Mouse (Mus musculus) embryonic facial prominence, embryonic 11.5 days (tissue): ENCODE results near the gene Iqgap3. TPM values are rescaled to one million over a fixed set of nuclear protein-coding genes. Genes with fewer than 3 reads are reported as not detected.

ENCODE experiments used
- ATAC-seq: fragments of 200-750 bp; cut with Nextera tagmentation; replicated peaks from 2 replicates; pipeline ENCODE4 v1.8.0; 2017; ENCODE audit warnings: low read depth; ENCODE audit not compliant: insufficient number of reproducible peaks, low FRiP score, low TSS enrichment
- DNase-seq: peaks from one replicate; pipeline ENCODE4 v3.0.0-alpha.2; 2015; ENCODE audit warnings: low spot score
- H3K27ac ChIP-seq: fragments of 300-500 bp; sonication (generic); replicated peaks from 2 replicates; pipeline ENCODE4 v1.5.1; 2014; ENCODE audit warnings: mild to moderate bottlenecking, low read depth, low read length, control low read depth
- H3K27me3 ChIP-seq: fragments of 300-500 bp; sonication (generic); 2 replicates; pipeline ENCODE4 v1.6.1; 2014; ENCODE audit warnings: mild to moderate bottlenecking, low read length, moderate library complexity, mixed read lengths; ENCODE audit not compliant: control insufficient read depth, insufficient read depth
- H3K36me3 ChIP-seq: fragments of 300-500 bp; sonication (generic); replicated peaks from 2 replicates; pipeline ENCODE4 v1.6.1; 2014; ENCODE audit warnings: low read depth, mild to moderate bottlenecking, low read length, moderate library complexity, mixed read lengths; ENCODE audit not compliant: control insufficient read depth, insufficient read depth
- H3K4me1 ChIP-seq: fragments of 300-500 bp; sonication (generic); 2 replicates; pipeline ENCODE4 v1.6.1; 2014; ENCODE audit warnings: low read length, mixed read lengths; ENCODE audit not compliant: control insufficient read depth, insufficient read depth
- H3K4me2 ChIP-seq: fragments of 300-500 bp; sonication (generic); 2 replicates; pipeline ENCODE4 v1.6.1; 2014; ENCODE audit warnings: low read depth, mild to moderate bottlenecking, control low read depth, low read length, moderate library complexity
- H3K4me3 ChIP-seq: fragments of 300-500 bp; sonication (generic); 2 replicates; pipeline ENCODE4 v1.5.1; 2014; ENCODE audit warnings: low read depth, low read length, control low read depth
- H3K9ac ChIP-seq: fragments of 300-500 bp; sonication (generic); replicated peaks from 2 replicates; pipeline ENCODE4 v1.6.1; 2014; ENCODE audit warnings: mild to moderate bottlenecking, control low read depth, low read length
- H3K9me3 ChIP-seq: fragments of 300-500 bp; sonication (generic); replicated peaks from 2 replicates; pipeline ENCODE4 v1.6.1; 2016; ENCODE audit warnings: mild to moderate bottlenecking, low read length, inconsistent platforms, mixed read lengths; ENCODE audit not compliant: control insufficient read depth
- WGBS: fragments of 180-500 bp; shearing (Covaris S2); extraction: QIAGEN DNeasy Blood & Tissue Kit; methylation state at CpG from one replicate; pipeline ENCODE4 v1.1.7; 2014; 5-methylcytosine and 5-hydroxymethylcytosine counted together
- polyA plus RNA-seq: library from polyadenylated mRNA; unstranded; fragments of >200 nt; fragmentation: Nextera tagmentation; extraction: Ambion mirVana; gene quantifications from 2 replicates; pipeline ENCODE4 v1.2.1, GENCODE M21; 2014

Gene Iqgap3
- polyA plus RNA-seq, 1 experiment from 2014 or later = 17.8 TPM

DNA sequence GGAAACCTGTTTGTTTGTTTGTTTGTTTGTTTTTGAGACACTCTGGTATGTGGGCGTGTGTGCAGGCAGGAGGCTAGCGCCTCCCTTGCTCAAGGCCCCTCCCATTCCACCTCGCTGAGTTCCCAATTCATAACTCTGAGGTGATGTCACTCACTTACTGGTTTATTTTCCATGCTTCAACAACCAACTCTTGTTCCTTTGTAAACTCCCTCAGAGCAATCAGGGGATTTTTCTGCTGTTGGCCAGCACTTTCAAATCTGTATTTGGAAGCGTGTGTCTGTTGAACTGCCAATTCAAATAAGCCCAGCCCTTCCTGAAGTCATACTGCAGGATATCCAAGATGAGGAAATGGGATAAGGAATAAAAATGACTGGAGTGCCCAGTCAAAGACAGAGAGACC is 892 bp downstream of the Iqgap3 start:
- H3K27ac ChIP-seq = no peak overlapping the region

DNA sequence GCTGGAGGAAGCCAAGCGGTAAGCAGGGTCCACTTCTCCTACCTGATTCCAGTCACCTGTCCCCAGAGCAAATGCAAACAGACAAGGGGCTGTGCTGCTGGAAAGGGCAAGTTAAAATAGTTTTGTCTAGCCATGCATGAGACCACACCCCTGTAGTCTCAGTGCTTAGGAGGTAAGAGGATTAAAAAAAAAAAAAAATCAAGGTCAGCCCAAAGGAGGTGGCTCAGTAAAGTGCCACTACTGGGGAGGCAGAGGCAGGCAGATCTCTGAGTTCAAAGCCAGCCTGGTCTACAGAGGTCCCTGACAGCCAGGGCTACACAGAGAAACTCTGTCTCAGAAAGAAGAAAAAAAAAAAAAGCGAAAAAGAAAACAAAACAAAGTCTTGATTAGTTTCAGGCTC is 2.2 kb downstream of the Iqgap3 start:
- WGBS = 94% methylated on average over 2 of the region's 2 CpGs
- no peak for ATAC-seq
- DNase-seq = no peak
- H3K4me2 ChIP-seq = no peak overlapping the region
- no peak overlapping the region for H3K27ac ChIP-seq
- no peaks in the 10 kb centered on the region for H3K4me1 ChIP-seq
- H3K36me3 ChIP-seq = no peaks in the 10 kb centered on the region
- no peak overlapping the region for H3K4me3 ChIP-seq
- no peaks in the 10 kb centered on the region for H3K9me3 ChIP-seq
- H3K9ac ChIP-seq = no peak overlapping the region
- H3K27me3 ChIP-seq = no peaks in the 10 kb centered on the region

More for the DNA sequence above, 892 bp downstream of the Iqgap3 start:
- Histone ChIP-seq H3K4me2 (peak overlapping the region; percentile 52), H3K27me3 (no peaks in the 10 kb centered on the region), H3K4me3 (peak overlapping the region; percentile 62), H3K9ac (peak overlapping the region; percentile 67; the same call in 1 of the 2 replicates), H3K9me3 (no peaks in the 10 kb centered on the region), H3K4me1 (no peaks in the 10 kb centered on the region), H3K36me3 (no peaks in the 10 kb centered on the region)
- peak; percentile 18 for DNase-seq
- no peak for ATAC-seq
- 17% methylated on average over 4 of the region's 4 CpGs for WGBS

DNA sequence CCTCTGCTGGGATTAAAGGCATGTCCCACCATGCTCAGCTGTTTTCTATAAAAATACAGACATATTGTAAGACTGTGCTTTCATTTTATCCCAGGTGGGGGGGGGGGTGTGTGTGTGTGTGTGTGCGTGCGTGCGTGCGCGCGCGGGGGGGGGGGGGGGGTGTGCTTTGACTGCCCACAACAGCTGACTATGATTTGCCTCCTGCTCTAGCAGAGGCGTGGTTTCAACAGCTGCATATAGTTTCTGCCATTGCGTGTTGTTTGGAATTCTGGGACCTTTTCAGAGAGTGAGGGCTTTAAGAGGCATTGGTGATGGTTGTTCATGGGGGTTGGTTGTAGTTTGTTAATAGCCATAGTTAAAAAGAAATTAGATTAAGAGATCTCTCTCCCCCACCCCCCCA is 3.7 kb downstream of the Iqgap3 start:
- Histone ChIP-seq H3K9ac (no peak overlapping the region), H3K9me3 (no peaks in the 10 kb centered on the region), H3K36me3 (no peaks in the 10 kb centered on the region; the same call in 1 of the 2 replicates), H3K27ac (no peak overlapping the region), H3K4me3 (no peak overlapping the region), H3K27me3 (no peaks in the 10 kb centered on the region), H3K4me2 (no peak overlapping the region), H3K4me1 (no peaks in the 10 kb centered on the region)
- peak; percentile 12 for DNase-seq
- ATAC-seq = no peak
- WGBS = 80% methylated on average over 4 of the region's 9 CpGs

DNA sequence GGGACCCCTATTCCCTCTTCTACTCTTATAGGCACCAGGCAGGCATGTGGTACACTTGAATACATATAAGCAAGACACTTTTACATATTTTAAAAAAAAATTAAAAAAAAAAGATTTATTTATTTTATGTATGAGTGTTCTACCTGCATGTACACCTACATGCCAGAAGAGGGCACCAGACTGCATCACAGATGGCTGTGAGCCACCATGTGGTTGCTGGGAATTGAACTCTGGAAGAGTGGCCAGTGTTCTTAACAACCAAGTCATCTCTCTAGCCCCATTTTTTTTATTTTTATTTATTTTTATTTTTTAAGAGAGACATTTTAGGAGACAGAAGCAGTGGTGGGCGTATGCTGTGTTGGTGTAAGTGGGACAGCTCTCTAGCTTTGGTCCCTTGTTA is 5.9 kb downstream of the Iqgap3 start:
- DNase-seq (peak; percentile 59), ATAC-seq (no peak)
- Histone ChIP-seq H3K4me1 (no peaks in the 10 kb centered on the region), H3K4me2 (no peak overlapping the region), H3K36me3 (no peaks in the 10 kb centered on the region; the same call in 1 of the 2 replicates), H3K4me3 (no peak overlapping the region), H3K9me3 (no peaks in the 10 kb centered on the region), H3K27me3 (no peaks in the 10 kb centered on the region), H3K9ac (no peak overlapping the region), H3K27ac (no peak overlapping the region)
- 72% methylated on average over 1 of the region's 1 CpGs for WGBS

DNA sequence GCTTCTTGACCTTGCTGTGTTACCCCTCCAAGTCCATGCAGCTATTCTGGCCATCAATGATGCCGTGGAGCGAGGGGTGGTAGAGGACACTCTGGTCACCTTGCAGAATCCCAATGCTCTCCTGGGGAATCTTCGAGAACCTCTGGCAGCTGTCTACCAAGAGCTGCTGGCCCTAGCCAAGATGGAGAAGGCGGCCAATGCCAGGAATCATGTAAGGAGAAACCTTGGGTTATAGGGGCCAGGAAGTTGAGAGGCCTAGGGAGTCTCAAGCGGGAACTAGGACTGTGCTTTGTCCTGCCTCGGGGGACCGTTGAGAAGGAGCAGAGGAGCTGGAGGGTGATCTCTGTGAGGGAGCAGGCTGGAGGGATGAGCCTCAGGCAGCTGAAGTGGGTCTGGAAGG is 8.3 kb downstream of the Iqgap3 start:
- Histone ChIP-seq H3K9ac (no peak overlapping the region), H3K4me3 (no peak overlapping the region), H3K27me3 (no peaks in the 10 kb centered on the region), H3K27ac (no peak overlapping the region), H3K9me3 (no peaks in the 10 kb centered on the region), H3K4me2 (no peak overlapping the region), H3K4me1 (no peaks in the 10 kb centered on the region), H3K36me3 (peaks cover 2% of the 10 kb centered on the region)
- DNase-seq (no peak), ATAC-seq (no peak)
- 91% methylated on average over 7 of the region's 7 CpGs for WGBS

DNA sequence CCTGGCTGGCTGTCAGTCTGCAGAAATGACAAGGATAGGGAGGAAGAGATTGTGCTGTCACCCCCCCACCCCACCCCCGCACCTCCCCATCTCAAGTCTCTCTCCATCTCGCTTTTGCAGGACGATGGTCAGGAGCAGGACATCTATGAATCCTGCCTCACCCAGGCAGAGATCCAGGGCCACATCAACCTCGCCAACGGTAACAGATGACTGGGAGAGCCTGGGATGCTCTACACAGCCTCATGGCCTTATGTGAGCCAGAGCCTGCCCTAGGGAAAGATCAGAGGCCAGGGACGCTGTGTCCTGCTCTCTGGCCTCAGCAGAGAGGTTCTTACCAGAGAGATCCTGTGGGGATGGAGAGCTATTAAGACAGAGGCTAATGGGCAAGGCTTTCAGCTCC is 8.8 kb downstream of the Iqgap3 start:
- Histone ChIP-seq H3K36me3 (peaks cover 2% of the 10 kb centered on the region), H3K9ac (no peak overlapping the region)
- 93% methylated on average over 6 of the region's 6 CpGs for WGBS

DNA sequence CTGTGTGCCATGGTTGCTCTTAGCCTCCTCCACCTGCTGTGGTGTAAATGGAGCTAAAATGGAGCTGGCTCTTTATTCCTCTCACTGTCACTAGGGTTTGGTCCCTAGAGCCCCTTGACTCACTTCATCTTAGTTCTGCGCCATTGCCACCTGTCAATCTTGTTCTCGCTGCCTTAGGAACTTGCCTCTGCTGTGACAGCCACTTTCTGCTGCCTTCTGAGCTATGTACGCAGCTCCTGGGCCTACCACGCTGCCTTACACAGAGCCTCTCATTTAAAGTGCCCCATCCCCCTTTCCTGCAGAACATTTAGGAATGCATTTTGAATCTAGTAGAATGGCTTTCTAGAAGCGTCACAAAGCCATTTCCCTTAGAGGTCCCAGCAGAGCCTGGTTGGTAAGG is 12.4 kb downstream of the Iqgap3 start:
- peaks cover 2% of the 10 kb centered on the region for H3K36me3 ChIP-seq
- H3K27ac ChIP-seq = no peak overlapping the region
- H3K4me1 ChIP-seq = no peaks in the 10 kb centered on the region
- no peaks in the 10 kb centered on the region for H3K27me3 ChIP-seq
- ATAC-seq (no peak), DNase-seq (no peak)
- H3K4me3 ChIP-seq = no peak overlapping the region
- no peak overlapping the region for H3K4me2 ChIP-seq
- H3K9ac ChIP-seq = no peak overlapping the region
- 84% methylated on average over 5 of the region's 5 CpGs for WGBS
- no peaks in the 10 kb centered on the region for H3K9me3 ChIP-seq

More for the DNA sequence above, 8.8 kb downstream of the Iqgap3 start:
- H3K27me3 ChIP-seq = no peaks in the 10 kb centered on the region
- no peak overlapping the region for H3K4me2 ChIP-seq
- ATAC-seq = no peak
- DNase-seq = no peak
- H3K4me3 ChIP-seq = no peak overlapping the region
- no peaks in the 10 kb centered on the region for H3K4me1 ChIP-seq
- no peak overlapping the region for H3K27ac ChIP-seq
- no peaks in the 10 kb centered on the region for H3K9me3 ChIP-seq

DNA sequence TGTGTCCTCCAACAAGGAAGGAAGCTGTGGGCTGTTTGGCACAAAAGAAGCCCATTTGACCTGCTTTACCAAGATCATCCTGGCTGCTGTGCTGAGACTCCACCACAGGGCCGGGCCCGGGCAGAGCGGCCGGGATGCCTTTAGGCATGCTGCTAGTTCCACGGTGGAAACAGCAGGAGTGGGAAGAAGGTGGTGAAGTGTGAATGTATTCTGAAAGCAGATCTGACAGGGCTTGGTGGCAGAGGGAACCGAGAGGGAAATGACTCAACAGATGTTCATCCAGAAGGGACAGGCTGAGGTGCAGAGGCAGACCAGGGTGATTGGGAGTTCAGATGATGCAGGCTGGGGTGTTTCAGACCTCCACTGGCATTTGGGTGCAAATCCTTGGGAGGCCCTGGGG is 15.9 kb downstream of the Iqgap3 start:
- Histone ChIP-seq H3K4me1 (no peaks in the 10 kb centered on the region), H3K9ac (no peak overlapping the region), H3K27me3 (no peaks in the 10 kb centered on the region), H3K9me3 (no peaks in the 10 kb centered on the region), H3K36me3 (peaks cover 8% of the 10 kb centered on the region), H3K27ac (no peak overlapping the region), H3K4me3 (no peak overlapping the region), H3K4me2 (no peak overlapping the region)
- ATAC-seq = no peak
- no peak for DNase-seq
- WGBS = 88% methylated on average over 6 of the region's 6 CpGs
